Mouse (Mus musculus) lung, adult 2 months (tissue): ENCODE results near the gene Zdhhc19.

ENCODE experiments used
- CTCF ChIP-seq: fragments of 200-500 bp; IDR thresholded peaks from 2 replicates; pipeline ENCODE4 v1.5.1; 2011; ENCODE audit warnings: mild to moderate bottlenecking, low read length, control low read depth; ENCODE audit not compliant: insufficient read depth
- POLR2A ChIP-seq: fragments of 200-500 bp; IDR thresholded peaks from 2 replicates; pipeline ENCODE4 v1.6.1; 2011; ENCODE audit warnings: low read depth, mild to moderate bottlenecking, control low read depth, low read length, borderline replicate concordance; ENCODE audit errors: extremely low read depth

GRCm38 (mm10) chr16:32568401-32568800 lies 72.3 kb downstream of the Zdhhc19 start:
- TF ChIP-seq CTCF: no peak
- TF ChIP-seq POLR2A: no peak
